Mouse (Mus musculus): ENCODE data around the gene Arsg. TPM values are rescaled to one million over a fixed set of nuclear protein-coding genes. Genes with fewer than 3 reads are reported as not detected.

Arsg gene
- total and polyA plus RNA-seq, 2 experiments from 2014 or later: 4.3 TPM

- no peak overlapping the region for H3K27ac ChIP-seq (ENCODE audit: low read depth)
- ATAC-seq (ENCODE audit: insufficient read depth, low read depth) (no peak), DNase-seq (ENCODE audit: low spot score) (peak; percentile 26)
- TF ChIP-seq EP300 (IDR thresholded peaks at IDR 0.05; ENCODE audit: low read depth): no peak
- no peak for TF ChIP-seq CTCF (IDR thresholded peaks at IDR 0.05; ENCODE audit: low read depth)
- no peak overlapping the region for H3K4me2 ChIP-seq (ENCODE audit: low read depth, low read length)
- no peaks in the 10 kb centered on the region for H3K36me3 ChIP-seq (replicated peaks; ENCODE audit: control insufficient read depth, insufficient read depth, low read length)
- H3K4me1 ChIP-seq (ENCODE audit: control insufficient read depth, insufficient read depth): 0 out of 2 replicates have a peak, but pooled peaks cover 4% of the 10 kb centered on the region
- WGBS: 26% methylated on average over 9 of the region's 9 CpGs
- H3K27me3 ChIP-seq (ENCODE audit: control insufficient read depth, insufficient read depth, low read length): no peaks in the 10 kb centered on the region
- H3K4me3 ChIP-seq (ENCODE audit: low read depth, low read length): no peak overlapping the region
- no peak overlapping the region for H3K9ac ChIP-seq (replicated peaks; ENCODE audit: low read depth, low read length)
- H3K9me3 ChIP-seq (replicated peaks; ENCODE audit: control insufficient read depth, low read length): no peaks in the 10 kb centered on the region
Measured at GRCm38 (mm10) chr11:109504977-109505376, 31.8 kb downstream of the Arsg start.

GRCm38 (mm10) chr11:109505823-109506222, 32.6 kb downstream of the Arsg start:
- WGBS: 92% methylated on average over 4 of the region's 4 CpGs
- 0 out of 2 replicates have a peak, but pooled peaks cover 4% of the 10 kb centered on the region for H3K4me1 ChIP-seq (ENCODE audit: control insufficient read depth, insufficient read depth)
- DNase-seq (ENCODE audit: low spot score): no peak
- H3K36me3 ChIP-seq (replicated peaks; ENCODE audit: control insufficient read depth, insufficient read depth, low read length): no peaks in the 10 kb centered on the region
- no peak for ATAC-seq (ENCODE audit: insufficient read depth, low read depth)
- no peak overlapping the region for H3K4me3 ChIP-seq (ENCODE audit: low read depth, low read length)
- no peaks in the 10 kb centered on the region for H3K27me3 ChIP-seq (ENCODE audit: control insufficient read depth, insufficient read depth, low read length)
- no peaks in the 10 kb centered on the region for H3K9me3 ChIP-seq (replicated peaks; ENCODE audit: control insufficient read depth, low read length)
- no peak overlapping the region for H3K27ac ChIP-seq (ENCODE audit: low read depth)
- no peak overlapping the region for H3K4me2 ChIP-seq (ENCODE audit: low read depth, low read length)
- H3K9ac ChIP-seq (replicated peaks; ENCODE audit: low read depth, low read length): no peak overlapping the region
- TF ChIP-seq CTCF (IDR thresholded peaks at IDR 0.05; ENCODE audit: low read depth): no peak
- TF ChIP-seq EP300 (IDR thresholded peaks at IDR 0.05; ENCODE audit: low read depth): no peak

DNA sequence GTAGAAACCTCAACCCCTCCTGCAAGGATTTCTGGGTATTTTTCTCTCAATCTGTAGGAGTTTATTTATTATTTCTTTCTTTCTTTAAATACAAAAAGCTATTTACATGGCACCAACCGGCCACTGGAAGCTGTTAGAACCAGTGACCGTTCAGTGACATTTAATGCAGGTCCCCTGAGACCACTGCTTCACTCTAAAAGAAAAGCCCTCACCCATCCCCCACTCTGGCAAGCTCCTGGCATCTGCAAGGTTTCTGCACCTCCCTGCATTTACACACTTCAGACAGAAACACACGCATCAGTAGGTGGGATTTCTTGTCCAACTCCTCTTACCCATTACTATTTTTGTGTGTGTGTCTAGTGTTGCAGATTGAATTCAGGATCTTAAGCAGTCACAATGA, 33.9 kb downstream of the Arsg start:
- H3K27me3 ChIP-seq (ENCODE audit: control insufficient read depth, insufficient read depth, low read length): no peaks in the 10 kb centered on the region
- H3K27ac ChIP-seq (ENCODE audit: low read depth): no peak overlapping the region
- DNase-seq (ENCODE audit: low spot score): no peak
- 0 out of 2 replicates have a peak, but pooled peaks cover 4% of the 10 kb centered on the region for H3K4me1 ChIP-seq (ENCODE audit: control insufficient read depth, insufficient read depth)
- no peak for ATAC-seq (ENCODE audit: insufficient read depth, low read depth)
- no peak overlapping the region for H3K9ac ChIP-seq (replicated peaks; ENCODE audit: low read depth, low read length)
- H3K9me3 ChIP-seq (replicated peaks; ENCODE audit: control insufficient read depth, low read length): peaks cover 7% of the 10 kb centered on the region; the same call in 1 of the 2 replicates
- no peak overlapping the region for H3K4me3 ChIP-seq (ENCODE audit: low read depth, low read length)
- H3K36me3 ChIP-seq (replicated peaks; ENCODE audit: control insufficient read depth, insufficient read depth, low read length): no peaks in the 10 kb centered on the region
- H3K4me2 ChIP-seq (ENCODE audit: low read depth, low read length): no peak overlapping the region
- 54% methylated on average over 3 of the region's 3 CpGs for WGBS
- TF ChIP-seq EP300 (IDR thresholded peaks at IDR 0.05; ENCODE audit: low read depth) (no peak), CTCF (IDR thresholded peaks at IDR 0.05; ENCODE audit: low read depth) (no peak)

DNA sequence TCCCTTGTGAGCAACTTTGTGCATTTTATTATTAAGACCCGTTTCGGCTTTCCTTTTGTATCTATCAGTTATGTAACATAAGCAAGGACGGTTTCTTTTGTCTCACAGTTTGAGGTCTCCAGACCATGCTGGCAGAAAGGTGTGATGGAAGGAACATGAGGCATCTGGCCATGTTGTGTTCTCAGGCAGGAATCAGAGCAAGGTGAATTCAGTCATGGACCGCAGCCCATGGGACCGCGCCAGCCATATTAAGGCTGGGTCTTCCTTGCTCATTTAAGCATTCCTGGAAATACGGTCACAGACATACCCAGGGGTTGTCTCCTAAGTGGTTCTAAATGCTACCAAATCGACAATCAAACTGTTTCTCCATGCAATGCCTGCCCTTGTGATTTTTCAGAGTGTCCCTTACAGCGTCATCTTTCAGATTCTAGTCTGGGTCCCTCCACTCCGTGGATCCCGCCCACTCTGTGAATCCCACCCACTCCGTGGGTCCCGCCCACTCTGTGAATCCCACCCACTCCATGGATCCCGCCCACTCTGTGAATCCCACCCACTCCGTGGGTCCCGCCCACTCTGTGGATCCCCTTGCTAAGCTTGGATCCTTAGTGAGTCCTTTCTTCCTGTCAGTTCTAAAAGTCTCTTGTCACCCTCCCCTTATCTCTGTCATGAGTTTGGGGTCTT, 40.0 kb downstream of the Arsg start:
- Histone ChIP-seq H3K9me3 (replicated peaks; ENCODE audit: control insufficient read depth, low read length) (peaks cover 7% of the 10 kb centered on the region; the same call in 1 of the 2 replicates), H3K4me3 (ENCODE audit: low read depth, low read length) (no peak overlapping the region), H3K27ac (ENCODE audit: low read depth) (no peak overlapping the region), H3K4me2 (ENCODE audit: low read depth, low read length) (no peak overlapping the region), H3K4me1 (ENCODE audit: control insufficient read depth, insufficient read depth) (no peaks in the 10 kb centered on the region), H3K9ac (replicated peaks; ENCODE audit: low read depth, low read length) (no peak overlapping the region), H3K27me3 (ENCODE audit: control insufficient read depth, insufficient read depth, low read length) (no peaks in the 10 kb centered on the region), H3K36me3 (replicated peaks; ENCODE audit: control insufficient read depth, insufficient read depth, low read length) (no peaks in the 10 kb centered on the region)
- TF ChIP-seq EP300 (IDR thresholded peaks at IDR 0.05; ENCODE audit: low read depth) (no peak), CTCF (IDR thresholded peaks at IDR 0.05; ENCODE audit: low read depth) (no peak)
- 78% methylated on average over 16 of the region's 16 CpGs for WGBS
- DNase-seq (ENCODE audit: low spot score) (no peak), ATAC-seq (ENCODE audit: insufficient read depth, low read depth) (no peak)

GRCm38 (mm10) chr11:109514064-109514612, 41.0 kb downstream of the Arsg start:
- Histone ChIP-seq H3K27me3 (ENCODE audit: control insufficient read depth, insufficient read depth, low read length) (no peaks in the 10 kb centered on the region), H3K9me3 (replicated peaks; ENCODE audit: control insufficient read depth, low read length) (peaks cover 7% of the 10 kb centered on the region; the same call in 1 of the 2 replicates), H3K9ac (replicated peaks; ENCODE audit: low read depth, low read length) (no peak overlapping the region), H3K27ac (ENCODE audit: low read depth) (no peak overlapping the region), H3K4me1 (ENCODE audit: control insufficient read depth, insufficient read depth) (no peaks in the 10 kb centered on the region), H3K4me3 (ENCODE audit: low read depth, low read length) (no peak overlapping the region), H3K36me3 (replicated peaks; ENCODE audit: control insufficient read depth, insufficient read depth, low read length) (no peaks in the 10 kb centered on the region), H3K4me2 (ENCODE audit: low read depth, low read length) (no peak overlapping the region)
- ATAC-seq (ENCODE audit: insufficient read depth, low read depth): no peak
- no peak for TF ChIP-seq EP300 (IDR thresholded peaks at IDR 0.05; ENCODE audit: low read depth)
- TF ChIP-seq CTCF (IDR thresholded peaks at IDR 0.05; ENCODE audit: low read depth): no peak
- DNase-seq (ENCODE audit: low spot score): no peak
- 76% methylated on average over 3 of the region's 3 CpGs for WGBS
